Comparison of ENCODE assay signal across 7 mouse cellular contexts in the genomic region with DNA sequence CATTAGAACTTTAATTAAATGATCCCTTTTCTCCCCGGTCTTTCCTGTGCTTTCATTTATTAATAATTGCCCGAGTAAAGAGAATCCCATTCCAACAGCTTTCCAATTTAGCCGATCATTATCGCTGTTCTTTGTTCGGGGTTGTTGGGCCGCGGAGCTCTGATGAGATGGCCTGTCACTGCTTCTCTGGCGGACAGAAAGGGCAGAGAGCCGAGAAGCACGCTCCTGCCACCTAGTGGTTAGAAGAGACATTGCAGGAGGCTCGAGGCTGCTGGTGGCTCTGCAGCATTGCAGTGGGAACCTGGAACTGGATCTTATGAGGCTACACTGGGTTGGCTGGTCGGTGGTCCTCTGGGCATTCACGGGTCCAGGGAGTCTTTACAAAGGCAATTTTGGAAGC. TPM values are rescaled to one million over a fixed set of nuclear protein-coding genes. Genes with fewer than 3 reads are reported as not detected.
A peak's percentile ranks its signal among the peaks of the same experiment; 100 is the strongest.
DNase-seq lines count a peak whose midpoint lies in the region; ATAC-seq and TF ChIP-seq lines count a peak whose summit lies in the region.

No protein-coding gene starts in this region.

- H3K9me3 ChIP-seq in embryonic facial prominence, embryonic 11.5 days (replicated peaks; ENCODE audit: control insufficient read depth, low read length): no peaks in the 10 kb centered on the region
- peaks cover 5% of the 10 kb centered on the region; the same call in 1 of the 2 replicates for H3K9me3 ChIP-seq in limb, embryonic 12.5 days
- H3K9me3 ChIP-seq in midbrain, embryonic 16.5 days (replicated peaks; ENCODE audit: control insufficient read depth, low read length, poor library complexity, severe bottlenecking): 0 out of 2 replicates have a peak, but pooled peaks cover 2% of the 10 kb centered on the region

- no peak overlapping the region for H3K4me3 ChIP-seq in embryonic facial prominence, embryonic 11.5 days (ENCODE audit: low read depth, low read length)
- H3K4me3 ChIP-seq in heart, adult 2 months: no peak overlapping the region
- no peak overlapping the region for H3K4me3 ChIP-seq in limb, embryonic 12.5 days (replicated peaks)
- H3K4me3 ChIP-seq in midbrain, embryonic 16.5 days (ENCODE audit: low read depth, low read length): no peak overlapping the region
- no peak overlapping the region for H3K4me3 ChIP-seq in spleen, adult 2 months (ENCODE audit: extremely low read depth, insufficient read depth, insufficient read length)

- TF ChIP-seq CTCF in heart, adult 2 months (IDR thresholded peaks at IDR 0.05): no peak
- TF ChIP-seq CTCF in spleen, adult 2 months (IDR thresholded peaks at IDR 0.05; ENCODE audit: extremely low read depth, insufficient read depth, insufficient read length, insufficient replicate concordance): peak; percentile 96

- intact Hi-C loops in heart, adult 2 months (cut with DNase I): loop anchor here (1.0 to 5.0 kb wide), 2 partner anchors 145 to 306 kb away; partner anchors contain the start of gene Prmt3

- no peak for TF ChIP-seq POLR2A in heart, adult 2 months (IDR thresholded peaks at IDR 0.05; ENCODE audit: insufficient read depth, low read depth, low read length)
- no peak for TF ChIP-seq POLR2A in spleen, adult 2 months (IDR thresholded peaks at IDR 0.05; ENCODE audit: low read depth, low read length)

- no peaks in the 10 kb centered on the region for H3K79me2 ChIP-seq in heart, adult 2 months (replicated peaks; ENCODE audit: control insufficient read depth, insufficient read depth, low read length)

- no peaks in the 10 kb centered on the region for H3K36me3 ChIP-seq in embryonic facial prominence, embryonic 11.5 days (replicated peaks; ENCODE audit: control insufficient read depth, insufficient read depth, low read depth, low read length)
- H3K36me3 ChIP-seq in heart, adult 2 months (ENCODE audit: control insufficient read depth, insufficient read depth, low read length): no peaks in the 10 kb centered on the region
- no peaks in the 10 kb centered on the region for H3K36me3 ChIP-seq in limb, embryonic 12.5 days
- H3K36me3 ChIP-seq in midbrain, embryonic 16.5 days (ENCODE audit: control insufficient read depth, insufficient read depth, low read length): no peaks in the 10 kb centered on the region
- no peaks in the 10 kb centered on the region for H3K36me3 ChIP-seq in spleen, adult 2 months (ENCODE audit: control insufficient read depth, insufficient read depth, low read length)

- DNase-seq in adrenal gland, postnatal 10 days: peak; percentile 87
- peak; percentile 91 for DNase-seq in embryonic facial prominence, embryonic 11.5 days (ENCODE audit: low spot score)
- peak; percentile 75 to 81 for DNase-seq in heart, adult 2 months
- DNase-seq in kidney, adult 8-10 months: peak; percentile 48 to 75
- DNase-seq in spleen, adult 2 months (ENCODE audit: low read depth in 1 of 2, low spot score in 2 of 2): peak; percentile 17 to 56

- WGBS in embryonic facial prominence, embryonic 11.5 days: 1% methylated on average over 13 of the region's 13 CpGs
- WGBS in heart, adult 2 months: 1% methylated on average over 13 of the region's 13 CpGs
- WGBS in limb, embryonic 12.5 days: 2% methylated on average over 13 of the region's 13 CpGs
- 0% methylated on average over 13 of the region's 13 CpGs for WGBS in midbrain, embryonic 16.5 days
- WGBS in spleen, adult 2 months: 3% methylated on average over 13 of the region's 13 CpGs

- H3K9ac ChIP-seq in embryonic facial prominence, embryonic 11.5 days (replicated peaks; ENCODE audit: low read length): no peak overlapping the region
- no peak overlapping the region for H3K9ac ChIP-seq in heart, adult 2 months (ENCODE audit: low read depth, low read length)
- H3K9ac ChIP-seq in limb, embryonic 12.5 days (replicated peaks): no peak overlapping the region
- peak overlapping the region; percentile 45; the same call in 1 of the 2 replicates for H3K9ac ChIP-seq in midbrain, embryonic 16.5 days (ENCODE audit: low read depth, low read length)

- no peaks in the 10 kb centered on the region for H3K4me1 ChIP-seq in embryonic facial prominence, embryonic 11.5 days (ENCODE audit: control insufficient read depth, insufficient read depth, low read length)
- no peaks in the 10 kb centered on the region for H3K4me1 ChIP-seq in heart, adult 2 months (ENCODE audit: control insufficient read depth, insufficient read depth, low read length)
- 0 out of 2 replicates have a peak, but pooled peaks cover under 1% of the 10 kb centered on the region for H3K4me1 ChIP-seq in limb, embryonic 12.5 days (replicated peaks)
- peaks cover 5% of the 10 kb centered on the region; the same call in 1 of the 2 replicates for H3K4me1 ChIP-seq in midbrain, embryonic 16.5 days (ENCODE audit: control insufficient read depth, insufficient read depth, low read length)
- H3K4me1 ChIP-seq in spleen, adult 2 months (ENCODE audit: control insufficient read depth, insufficient read depth, insufficient read length): no peaks in the 10 kb centered on the region

- peak; percentile 68 for ATAC-seq in embryonic facial prominence, embryonic 11.5 days (replicated peaks; ENCODE audit: insufficient number of reproducible peaks, low FRiP score, low TSS enrichment, low read depth)
- peak; percentile 57; the same call in 1 of the 2 replicates for ATAC-seq in limb, embryonic 12.5 days (ENCODE audit: insufficient number of reproducible peaks, insufficient read depth, low FRiP score, low TSS enrichment, low read depth)
- ATAC-seq in midbrain, embryonic 16.5 days: peak; percentile 90

- H3K27ac ChIP-seq in embryonic facial prominence, embryonic 11.5 days (replicated peaks; ENCODE audit: low read depth, low read length): no peak overlapping the region
- H3K27ac ChIP-seq in heart, adult 2 months: no peak overlapping the region
- H3K27ac ChIP-seq in limb, embryonic 12.5 days: no peak overlapping the region
- H3K27ac ChIP-seq in midbrain, embryonic 16.5 days (ENCODE audit: low read length): peak overlapping the region; percentile 74
- no peak overlapping the region for H3K27ac ChIP-seq in spleen, adult 2 months (ENCODE audit: insufficient read depth, low read length)

- 0 out of 2 replicates have a peak, but pooled peaks have one; percentile 57 for TF ChIP-seq EP300 in heart, adult 2 months (IDR thresholded peaks at IDR 0.05; ENCODE audit: insufficient read depth, low read depth, low read length)

- no peak overlapping the region for H3K4me2 ChIP-seq in embryonic facial prominence, embryonic 11.5 days (ENCODE audit: low read depth, low read length)
- peak overlapping the region; percentile 38; the same call in 1 of the 2 replicates for H3K4me2 ChIP-seq in limb, embryonic 12.5 days
- H3K4me2 ChIP-seq in midbrain, embryonic 16.5 days (ENCODE audit: low read length): peak overlapping the region; percentile 35

- no peaks in the 10 kb centered on the region; the same call in 1 of the 2 replicates for H3K27me3 ChIP-seq in embryonic facial prominence, embryonic 11.5 days (ENCODE audit: control insufficient read depth, insufficient read depth, low read length)
- H3K27me3 ChIP-seq in heart, adult 2 months (ENCODE audit: control insufficient read depth, insufficient read depth, low read length): no peaks in the 10 kb centered on the region
- peaks cover 34% of the 10 kb centered on the region for H3K27me3 ChIP-seq in limb, embryonic 12.5 days
- no peaks in the 10 kb centered on the region for H3K27me3 ChIP-seq in midbrain, embryonic 16.5 days (ENCODE audit: control insufficient read depth, insufficient read depth, low read depth, low read length)
- no peaks in the 10 kb centered on the region for H3K27me3 ChIP-seq in spleen, adult 2 months (ENCODE audit: control insufficient read depth, insufficient read depth, low read length)

RNA-seq across cellular contexts. Expression of gene Slc6a5, which starts 13.4 kb away (rescaled TPM):
- 1 to 10 TPM in 1 of 2 experiments, under 1 TPM in 1; 0.58 to 1.7 TPM for total RNA-seq in adrenal gland, postnatal 10 days (2021)
- polyA plus RNA-seq in embryonic facial prominence, embryonic 11.5 days (2014; fragmentation: Nextera tagmentation; extraction: Ambion mirVana): 0.06 and 0.15 TPM in 2 replicates
- total RNA-seq in heart, adult 2 months (2021): not detected
- polyA plus RNA-seq in heart, adult 2 months (2012; rRNA removed): 0.02 TPM in 1 of 2 replicates, not detected in the other
- polyA plus RNA-seq in limb, embryonic 12.5 days (2016; fragmentation: Nextera tagmentation; extraction: Ambion mirVana): not detected in 2 replicates
- 0.40 and 0.45 TPM in 2 replicates for polyA plus RNA-seq in midbrain, embryonic 16.5 days (2015; fragmentation: Nextera tagmentation; extraction: Ambion mirVana)
- not detected in 2 replicates for polyA plus RNA-seq in spleen, adult 2 months (2012; rRNA removed)

RNA-seq across cellular contexts. Expression of gene Nell1, which starts 51.3 kb away (rescaled TPM):
- total RNA-seq in adrenal gland, postnatal 10 days (2021): under 1 TPM; 0.90 to 0.91 TPM
- 1.5 and 1.8 TPM in 2 replicates for polyA plus RNA-seq in embryonic facial prominence, embryonic 11.5 days (2014; fragmentation: Nextera tagmentation; extraction: Ambion mirVana)
- total RNA-seq in heart, adult 2 months (2021): not detected
- polyA plus RNA-seq in heart, adult 2 months (2012; rRNA removed): not detected in 2 replicates
- polyA plus RNA-seq in limb, embryonic 12.5 days (2016; fragmentation: Nextera tagmentation; extraction: Ambion mirVana): 2.0 and 2.6 TPM in 2 replicates
- polyA plus RNA-seq in midbrain, embryonic 16.5 days (2015; fragmentation: Nextera tagmentation; extraction: Ambion mirVana): 30.3 and 40.1 TPM in 2 replicates
- polyA plus RNA-seq in spleen, adult 2 months (2012; rRNA removed): not detected in 2 replicates

Comparison
In these comparisons a context has a peak if more than half of its experiments do, and no peak if none do; other contexts are left out.
1. DNase-seq: peak in every context shown above with its lines; median percentile 91 in embryonic facial prominence, embryonic 11.5 days; 87 in adrenal gland, postnatal 10 days; 78 in heart, adult 2 months; 62 in kidney, adult 8-10 months; 36 in spleen, adult 2 months.